Mouse (Mus musculus): ENCODE measurements at regions not wholly inside any gene's neighbourhood (a gene's known extent, or its start where the extent isn't known, plus 50 kb on each side); places are given as distances from the start of the nearest gene placed in this dataset.

GRCm38 (mm10) chr10:97047566-97047965 lies 430.8 kb downstream of the Btg1 start:
- H3K4me1 ChIP-seq (ENCODE audit: control insufficient read depth, insufficient read depth, insufficient read length, low read length), result no peaks in the 10 kb centered on the region
- H3K27ac ChIP-seq (replicated peaks; ENCODE audit: low read depth, low read length), result no peak overlapping the region

GRCm38 (mm10) chr10:97047996-97048395 lies 431.2 kb downstream of the Btg1 start:
- H3K27ac ChIP-seq (replicated peaks; ENCODE audit: low read depth, low read length), result no peak overlapping the region
- no peaks in the 10 kb centered on the region for H3K4me1 ChIP-seq (ENCODE audit: control insufficient read depth, insufficient read depth, insufficient read length, low read length)
- no peak overlapping the region for H3K4me3 ChIP-seq (ENCODE audit: insufficient read depth, low read depth, low read length)

More at GRCm38 (mm10) chr10:97047566-97047965, 430.8 kb downstream of the Btg1 start:
- no peak overlapping the region for H3K4me3 ChIP-seq (ENCODE audit: insufficient read depth, low read depth, low read length)

- H3K4me1 ChIP-seq (ENCODE audit: control insufficient read depth, insufficient read depth, insufficient read length, low read length), result no peaks in the 10 kb centered on the region
- H3K4me3 ChIP-seq (ENCODE audit: insufficient read depth, low read depth, low read length), result no peak overlapping the region
- no peak overlapping the region for H3K27ac ChIP-seq (replicated peaks; ENCODE audit: low read depth, low read length)
Observed at GRCm38 (mm10) chr10:97054472-97054871, 424.9 kb upstream of the Dcn start.

GRCm38 (mm10) chr10:97061961-97062360 lies 417.4 kb upstream of the Dcn start:
- Histone ChIP-seq H3K4me1 (ENCODE audit: control insufficient read depth, insufficient read depth, insufficient read length, low read length) (no peaks in the 10 kb centered on the region), H3K27ac (replicated peaks; ENCODE audit: low read depth, low read length) (no peak overlapping the region), H3K4me3 (ENCODE audit: insufficient read depth, low read depth, low read length) (no peak overlapping the region)

GRCm38 (mm10) chr10:97064546-97064945 lies 414.9 kb upstream of the Dcn start:
- Histone ChIP-seq H3K4me3 (ENCODE audit: insufficient read depth, low read depth, low read length) (no peak overlapping the region), H3K27ac (replicated peaks; ENCODE audit: low read depth, low read length) (no peak overlapping the region), H3K4me1 (ENCODE audit: control insufficient read depth, insufficient read depth, insufficient read length, low read length) (no peaks in the 10 kb centered on the region)

GRCm38 (mm10) chr10:97078022-97078473 lies 401.4 kb upstream of the Dcn start:
- Histone ChIP-seq H3K4me3 (ENCODE audit: insufficient read depth, low read depth, low read length) (no peak overlapping the region), H3K27ac (replicated peaks; ENCODE audit: low read depth, low read length) (no peak overlapping the region)

GRCm38 (mm10) chr10:97079575-97079974 lies 399.8 kb upstream of the Dcn start:
- H3K4me3 ChIP-seq (ENCODE audit: insufficient read depth, low read depth, low read length), result no peak overlapping the region
- H3K4me1 ChIP-seq (ENCODE audit: control insufficient read depth, insufficient read depth, insufficient read length, low read length), result no peaks in the 10 kb centered on the region
- H3K27ac ChIP-seq (replicated peaks; ENCODE audit: low read depth, low read length), result no peak overlapping the region

More at GRCm38 (mm10) chr10:97078022-97078473, 401.4 kb upstream of the Dcn start:
- H3K4me1 ChIP-seq (ENCODE audit: control insufficient read depth, insufficient read depth, insufficient read length, low read length), result no peaks in the 10 kb centered on the region

- no peak overlapping the region for H3K27ac ChIP-seq (replicated peaks; ENCODE audit: low read depth, low read length)
- no peaks in the 10 kb centered on the region for H3K4me1 ChIP-seq (ENCODE audit: control insufficient read depth, insufficient read depth, insufficient read length, low read length)
- H3K4me3 ChIP-seq (ENCODE audit: insufficient read depth, low read depth, low read length), result no peak overlapping the region
Observed at GRCm38 (mm10) chr10:97087286-97087685, 392.1 kb upstream of the Dcn start.

GRCm38 (mm10) chr10:97090254-97090653 lies 389.2 kb upstream of the Dcn start:
- no peak overlapping the region for H3K27ac ChIP-seq (replicated peaks; ENCODE audit: low read depth, low read length)
- no peaks in the 10 kb centered on the region for H3K4me1 ChIP-seq (ENCODE audit: control insufficient read depth, insufficient read depth, insufficient read length, low read length)
- no peak overlapping the region for H3K4me3 ChIP-seq (ENCODE audit: insufficient read depth, low read depth, low read length)

- H3K4me1 ChIP-seq (ENCODE audit: control insufficient read depth, insufficient read depth, insufficient read length, low read length), result no peaks in the 10 kb centered on the region
- H3K27ac ChIP-seq (replicated peaks; ENCODE audit: low read depth, low read length), result no peak overlapping the region
- no peak overlapping the region for H3K4me3 ChIP-seq (ENCODE audit: insufficient read depth, low read depth, low read length)
Observed at GRCm38 (mm10) chr10:97093886-97094285, 385.5 kb upstream of the Dcn start.

GRCm38 (mm10) chr10:97114501-97114900 lies 364.9 kb upstream of the Dcn start:
- Histone ChIP-seq H3K4me3 (ENCODE audit: insufficient read depth, low read depth, low read length) (no peak overlapping the region), H3K27ac (replicated peaks; ENCODE audit: low read depth, low read length) (no peak overlapping the region), H3K4me1 (ENCODE audit: control insufficient read depth, insufficient read depth, insufficient read length, low read length) (no peaks in the 10 kb centered on the region)

- no peaks in the 10 kb centered on the region for H3K4me1 ChIP-seq (ENCODE audit: control insufficient read depth, insufficient read depth, insufficient read length, low read length)
- H3K27ac ChIP-seq (replicated peaks; ENCODE audit: low read depth, low read length), result no peak overlapping the region
- no peak overlapping the region for H3K4me3 ChIP-seq (ENCODE audit: insufficient read depth, low read depth, low read length)
Observed at GRCm38 (mm10) chr10:97122693-97123092, 356.7 kb upstream of the Dcn start.

- no peak overlapping the region for H3K27ac ChIP-seq (replicated peaks; ENCODE audit: low read depth, low read length)
- no peak overlapping the region for H3K4me3 ChIP-seq (ENCODE audit: insufficient read depth, low read depth, low read length)
- no peaks in the 10 kb centered on the region for H3K4me1 ChIP-seq (ENCODE audit: control insufficient read depth, insufficient read depth, insufficient read length, low read length)
Observed at GRCm38 (mm10) chr10:97141561-97141960, 337.8 kb upstream of the Dcn start.

- H3K4me3 ChIP-seq (ENCODE audit: insufficient read depth, low read depth, low read length), result no peak overlapping the region
- no peak overlapping the region for H3K27ac ChIP-seq (replicated peaks; ENCODE audit: low read depth, low read length)
- H3K4me1 ChIP-seq (ENCODE audit: control insufficient read depth, insufficient read depth, insufficient read length, low read length), result no peaks in the 10 kb centered on the region
Observed at GRCm38 (mm10) chr10:97158561-97159395, 320.6 kb upstream of the Dcn start.

GRCm38 (mm10) chr10:97159396-97159760 lies 320.0 kb upstream of the Dcn start:
- no peaks in the 10 kb centered on the region for H3K4me1 ChIP-seq (ENCODE audit: control insufficient read depth, insufficient read depth, insufficient read length, low read length)
- H3K27ac ChIP-seq (replicated peaks; ENCODE audit: low read depth, low read length), result no peak overlapping the region
- H3K4me3 ChIP-seq (ENCODE audit: insufficient read depth, low read depth, low read length), result no peak overlapping the region

Measured in brown adipose tissue, adult 24 weeks (tissue).